Mouse (Mus musculus): Measurements from ENCODE around the gene Bbs9. TPM values are rescaled to one million over a fixed set of nuclear protein-coding genes. Genes with fewer than 3 reads are reported as not detected.

The Bbs9 gene
- polyA plus RNA-seq, 1 experiment from 2014 or later = 13.0 TPM

- no peak overlapping the region for H3K4me3 ChIP-seq
Measured at GRCm38 (mm10) chr9:22771785-22772184, 296.3 kb downstream of the Bbs9 start.

DNA sequence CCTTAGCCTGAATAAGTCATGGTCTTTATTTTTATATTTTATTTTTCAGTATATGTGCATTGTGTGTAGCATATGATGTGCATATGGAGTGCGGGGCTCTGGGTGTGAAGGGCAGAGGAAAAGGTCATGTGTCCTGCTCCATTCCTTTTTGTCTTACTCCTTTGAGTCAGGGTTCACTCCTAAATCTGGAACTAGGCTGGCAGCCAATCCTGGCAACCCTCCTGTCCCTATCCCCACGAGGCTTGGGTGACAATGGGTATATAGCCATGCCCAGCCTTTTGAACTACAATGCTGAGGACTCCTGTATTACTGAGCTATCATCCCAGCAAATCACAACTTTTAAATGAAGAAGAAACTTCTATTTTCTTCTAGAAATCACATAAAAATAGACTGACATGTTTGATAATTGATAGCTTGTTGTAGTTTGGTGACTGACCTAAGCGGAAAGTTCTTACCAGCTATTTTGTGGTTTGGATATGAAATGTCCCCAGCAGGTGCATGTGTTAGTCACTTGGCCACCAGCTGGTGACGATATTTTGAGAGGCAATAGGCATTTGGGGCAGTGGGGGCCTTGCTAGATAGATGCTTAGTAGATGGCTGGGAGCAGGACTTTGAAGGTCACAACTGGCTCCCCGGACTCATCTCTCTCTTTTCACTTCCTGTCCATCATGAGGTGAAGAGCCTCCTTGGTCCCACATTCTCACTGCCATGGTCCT is 300.9 kb downstream of the Bbs9 start:
- ATAC-seq (ENCODE audit: insufficient number of reproducible peaks, low FRiP score, low TSS enrichment, low read depth) = no peak
- H3K4me2 ChIP-seq = no peak overlapping the region
- 0 out of 2 replicates have a peak, but pooled peaks cover 2% of the 10 kb centered on the region for H3K4me1 ChIP-seq
- no peak overlapping the region for H3K4me3 ChIP-seq
- H3K36me3 ChIP-seq = no peaks in the 10 kb centered on the region
- no peaks in the 10 kb centered on the region for H3K9me3 ChIP-seq
- no peak overlapping the region for H3K9ac ChIP-seq
- WGBS = 74% methylated on average over 5 of the region's 5 CpGs
- H3K27ac ChIP-seq = no peak overlapping the region
- no peaks in the 10 kb centered on the region for H3K27me3 ChIP-seq

More at GRCm38 (mm10) chr9:22771785-22772184, 296.3 kb downstream of the Bbs9 start:
- no peak overlapping the region for H3K27ac ChIP-seq
- H3K9me3 ChIP-seq = no peaks in the 10 kb centered on the region
- no peak overlapping the region for H3K9ac ChIP-seq
- H3K4me1 ChIP-seq = no peaks in the 10 kb centered on the region
- WGBS = 87% methylated on average over 3 of the region's 3 CpGs
- no peak overlapping the region for H3K4me2 ChIP-seq
- no peaks in the 10 kb centered on the region for H3K27me3 ChIP-seq
- ATAC-seq (ENCODE audit: insufficient number of reproducible peaks, low FRiP score, low TSS enrichment, low read depth) = no peak
- no peaks in the 10 kb centered on the region for H3K36me3 ChIP-seq

GRCm38 (mm10) chr9:22777425-22777824 is 301.9 kb downstream of the Bbs9 start:
- Histone ChIP-seq H3K9ac (no peak overlapping the region), H3K36me3 (no peaks in the 10 kb centered on the region), H3K4me1 (0 out of 2 replicates have a peak, but pooled peaks cover 2% of the 10 kb centered on the region), H3K4me3 (no peak overlapping the region), H3K4me2 (no peak overlapping the region), H3K27ac (no peak overlapping the region), H3K27me3 (no peaks in the 10 kb centered on the region), H3K9me3 (no peaks in the 10 kb centered on the region)
- 82% methylated on average over 7 of the region's 7 CpGs for WGBS
- no peak for ATAC-seq (ENCODE audit: insufficient number of reproducible peaks, low FRiP score, low TSS enrichment, low read depth)

DNA sequence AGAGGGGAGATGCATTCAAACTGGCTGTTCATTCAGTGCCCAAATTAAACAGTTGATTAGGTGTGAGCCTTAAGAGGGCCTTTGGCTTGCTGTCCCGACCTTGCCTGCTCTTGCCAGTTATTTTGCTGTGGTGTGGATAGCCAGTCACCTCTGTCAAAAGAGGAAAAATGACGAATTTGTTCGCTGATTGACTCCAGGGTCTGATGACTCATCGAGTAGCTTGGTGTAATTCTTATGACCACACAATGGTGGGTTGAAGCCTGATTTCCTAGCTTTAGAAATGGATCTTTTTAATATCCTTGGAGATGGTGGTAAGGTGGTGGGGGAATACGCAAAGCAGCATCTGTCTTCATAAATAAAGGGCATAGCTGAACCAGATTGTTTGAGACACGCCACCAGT is 304.1 kb downstream of the Bbs9 start:
- H3K4me3 ChIP-seq = no peak overlapping the region
- WGBS = 85% methylated on average over 6 of the region's 6 CpGs
- H3K9ac ChIP-seq = no peak overlapping the region
- no peak for ATAC-seq (ENCODE audit: insufficient number of reproducible peaks, low FRiP score, low TSS enrichment, low read depth)
- H3K4me2 ChIP-seq = no peak overlapping the region
- 0 out of 2 replicates have a peak, but pooled peaks cover 2% of the 10 kb centered on the region for H3K4me1 ChIP-seq
- no peaks in the 10 kb centered on the region for H3K36me3 ChIP-seq
- no peaks in the 10 kb centered on the region for H3K27me3 ChIP-seq
- H3K27ac ChIP-seq = no peak overlapping the region
- H3K9me3 ChIP-seq = no peaks in the 10 kb centered on the region

GRCm38 (mm10) chr9:22786006-22786405 is 310.5 kb downstream of the Bbs9 start:
- Histone ChIP-seq H3K27ac (no peak overlapping the region), H3K9ac (no peak overlapping the region), H3K4me2 (no peak overlapping the region), H3K4me1 (peaks cover 9% of the 10 kb centered on the region), H3K36me3 (no peaks in the 10 kb centered on the region), H3K9me3 (no peaks in the 10 kb centered on the region), H3K4me3 (no peak overlapping the region), H3K27me3 (no peaks in the 10 kb centered on the region)
- ATAC-seq (ENCODE audit: insufficient number of reproducible peaks, low FRiP score, low TSS enrichment, low read depth) = 0 out of 2 replicates have a peak, but pooled peaks have one; percentile 44
- WGBS = 77% methylated on average over 4 of the region's 4 CpGs

GRCm38 (mm10) chr9:22788423-22788822 is 312.9 kb downstream of the Bbs9 start:
- 92% methylated on average over 4 of the region's 4 CpGs for WGBS

GRCm38 (mm10) chr9:22788850-22789249 is 313.3 kb downstream of the Bbs9 start:
- H3K36me3 ChIP-seq = no peaks in the 10 kb centered on the region
- H3K27me3 ChIP-seq = no peaks in the 10 kb centered on the region; the same call in 1 of the 2 replicates
- H3K4me3 ChIP-seq = no peak overlapping the region
- no peak overlapping the region for H3K4me2 ChIP-seq
- H3K27ac ChIP-seq = no peak overlapping the region
- H3K9ac ChIP-seq = no peak overlapping the region
- no peak for ATAC-seq (ENCODE audit: insufficient number of reproducible peaks, low FRiP score, low TSS enrichment, low read depth)
- WGBS = 89% methylated on average over 4 of the region's 4 CpGs
- H3K4me1 ChIP-seq = peaks cover 26% of the 10 kb centered on the region
- no peaks in the 10 kb centered on the region for H3K9me3 ChIP-seq

More at GRCm38 (mm10) chr9:22788423-22788822, 312.9 kb downstream of the Bbs9 start:
- no peak for ATAC-seq (ENCODE audit: insufficient number of reproducible peaks, low FRiP score, low TSS enrichment, low read depth)
- Histone ChIP-seq H3K9ac (no peak overlapping the region), H3K27me3 (no peaks in the 10 kb centered on the region; the same call in 1 of the 2 replicates), H3K4me2 (no peak overlapping the region), H3K4me1 (peaks cover 22% of the 10 kb centered on the region), H3K27ac (no peak overlapping the region), H3K36me3 (no peaks in the 10 kb centered on the region), H3K4me3 (no peak overlapping the region), H3K9me3 (no peaks in the 10 kb centered on the region)

- Histone ChIP-seq H3K9me3 (no peaks in the 10 kb centered on the region), H3K4me3 (no peak overlapping the region), H3K27ac (0 out of 2 replicates have a peak overlapping the region, but pooled peaks have one; percentile 7), H3K4me1 (peaks cover 26% of the 10 kb centered on the region), H3K9ac (no peak overlapping the region), H3K27me3 (no peaks in the 10 kb centered on the region; the same call in 1 of the 2 replicates), H3K36me3 (no peaks in the 10 kb centered on the region), H3K4me2 (no peak overlapping the region)
- ATAC-seq (ENCODE audit: insufficient number of reproducible peaks, low FRiP score, low TSS enrichment, low read depth) = peak; percentile 35; the same call in 1 of the 2 replicates
- 44% methylated on average over 9 of the region's 9 CpGs for WGBS
Measured at GRCm38 (mm10) chr9:22789380-22790168, 314.1 kb downstream of the Bbs9 start.

- 85% methylated on average over 5 of the region's 5 CpGs for WGBS
- ATAC-seq (ENCODE audit: insufficient number of reproducible peaks, low FRiP score, low TSS enrichment, low read depth) = no peak
- H3K4me2 ChIP-seq = no peak overlapping the region
Measured at GRCm38 (mm10) chr9:22791208-22791607, 315.7 kb downstream of the Bbs9 start.

DNA sequence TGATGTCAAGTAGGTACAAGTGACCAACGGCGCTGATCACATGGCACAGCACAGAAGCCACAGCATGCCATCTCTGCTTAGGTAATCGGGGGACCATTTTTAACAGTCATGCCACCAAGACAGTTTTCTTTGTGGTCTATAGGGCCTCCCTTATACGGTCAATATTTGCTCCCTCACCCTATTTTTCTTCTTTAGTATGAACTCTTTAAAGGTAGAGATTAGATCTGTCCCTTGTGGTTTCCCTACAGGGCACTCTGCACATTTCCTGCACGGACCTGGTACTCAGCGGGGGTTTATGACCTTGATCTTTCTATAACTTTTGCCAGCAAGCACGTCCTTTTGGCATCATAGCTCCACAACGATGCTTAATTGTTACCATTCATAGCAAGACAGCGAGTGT is 316.2 kb downstream of the Bbs9 start:
- 50% methylated on average over 9 of the region's 9 CpGs for WGBS
- Histone ChIP-seq H3K9me3 (no peaks in the 10 kb centered on the region), H3K36me3 (no peaks in the 10 kb centered on the region), H3K4me2 (no peak overlapping the region), H3K4me3 (no peak overlapping the region), H3K4me1 (peaks cover 26% of the 10 kb centered on the region), H3K27me3 (no peaks in the 10 kb centered on the region; the same call in 1 of the 2 replicates), H3K27ac (no peak overlapping the region), H3K9ac (no peak overlapping the region)
- no peak for ATAC-seq (ENCODE audit: insufficient number of reproducible peaks, low FRiP score, low TSS enrichment, low read depth)

More at GRCm38 (mm10) chr9:22791208-22791607, 315.7 kb downstream of the Bbs9 start:
- Histone ChIP-seq H3K36me3 (no peaks in the 10 kb centered on the region), H3K9ac (no peak overlapping the region), H3K4me1 (peaks cover 26% of the 10 kb centered on the region), H3K4me3 (no peak overlapping the region), H3K9me3 (no peaks in the 10 kb centered on the region), H3K27me3 (no peaks in the 10 kb centered on the region; the same call in 1 of the 2 replicates), H3K27ac (no peak overlapping the region)

GRCm38 (mm10) chr9:22793698-22794097 is 318.2 kb downstream of the Bbs9 start:
- peaks cover 26% of the 10 kb centered on the region for H3K4me1 ChIP-seq
- H3K4me3 ChIP-seq = no peak overlapping the region
- H3K27ac ChIP-seq = 0 out of 2 replicates have a peak overlapping the region, but pooled peaks have one; percentile 47
- H3K9me3 ChIP-seq = no peaks in the 10 kb centered on the region
- H3K36me3 ChIP-seq = no peaks in the 10 kb centered on the region
- H3K4me2 ChIP-seq = no peak overlapping the region
- H3K9ac ChIP-seq = no peak overlapping the region
- ATAC-seq (ENCODE audit: insufficient number of reproducible peaks, low FRiP score, low TSS enrichment, low read depth) = no peak
- 49% methylated on average over 7 of the region's 7 CpGs for WGBS
- no peaks in the 10 kb centered on the region; the same call in 1 of the 2 replicates for H3K27me3 ChIP-seq

- no peak for ATAC-seq (ENCODE audit: insufficient number of reproducible peaks, low FRiP score, low TSS enrichment, low read depth)
- H3K4me2 ChIP-seq = no peak overlapping the region
- WGBS = 70% methylated on average over 7 of the region's 7 CpGs
Measured at GRCm38 (mm10) chr9:22800675-22801074, 325.2 kb downstream of the Bbs9 start.

More at GRCm38 (mm10) chr9:22800675-22801074, 325.2 kb downstream of the Bbs9 start:
- H3K4me1 ChIP-seq = no peaks in the 10 kb centered on the region
- H3K27me3 ChIP-seq = no peaks in the 10 kb centered on the region
- no peak overlapping the region for H3K9ac ChIP-seq
- H3K4me3 ChIP-seq = no peak overlapping the region
- H3K9me3 ChIP-seq = no peaks in the 10 kb centered on the region
- H3K36me3 ChIP-seq = no peaks in the 10 kb centered on the region
- H3K27ac ChIP-seq = no peak overlapping the region

Measured in limb, embryonic 15.5 days (tissue).